Mouse (Mus musculus) lung, adult 2 months (tissue): ENCODE data around the gene Vps52.

ENCODE experiments used
- CTCF ChIP-seq: fragments of 200-500 bp; IDR thresholded peaks from 2 replicates; pipeline ENCODE4 v1.5.1; 2011; ENCODE audit warnings: mild to moderate bottlenecking, low read length, control low read depth; ENCODE audit not compliant: insufficient read depth
- POLR2A ChIP-seq: fragments of 200-500 bp; IDR thresholded peaks from 2 replicates; pipeline ENCODE4 v1.6.1; 2011; ENCODE audit warnings: low read depth, mild to moderate bottlenecking, control low read depth, low read length, borderline replicate concordance; ENCODE audit errors: extremely low read depth

DNA sequence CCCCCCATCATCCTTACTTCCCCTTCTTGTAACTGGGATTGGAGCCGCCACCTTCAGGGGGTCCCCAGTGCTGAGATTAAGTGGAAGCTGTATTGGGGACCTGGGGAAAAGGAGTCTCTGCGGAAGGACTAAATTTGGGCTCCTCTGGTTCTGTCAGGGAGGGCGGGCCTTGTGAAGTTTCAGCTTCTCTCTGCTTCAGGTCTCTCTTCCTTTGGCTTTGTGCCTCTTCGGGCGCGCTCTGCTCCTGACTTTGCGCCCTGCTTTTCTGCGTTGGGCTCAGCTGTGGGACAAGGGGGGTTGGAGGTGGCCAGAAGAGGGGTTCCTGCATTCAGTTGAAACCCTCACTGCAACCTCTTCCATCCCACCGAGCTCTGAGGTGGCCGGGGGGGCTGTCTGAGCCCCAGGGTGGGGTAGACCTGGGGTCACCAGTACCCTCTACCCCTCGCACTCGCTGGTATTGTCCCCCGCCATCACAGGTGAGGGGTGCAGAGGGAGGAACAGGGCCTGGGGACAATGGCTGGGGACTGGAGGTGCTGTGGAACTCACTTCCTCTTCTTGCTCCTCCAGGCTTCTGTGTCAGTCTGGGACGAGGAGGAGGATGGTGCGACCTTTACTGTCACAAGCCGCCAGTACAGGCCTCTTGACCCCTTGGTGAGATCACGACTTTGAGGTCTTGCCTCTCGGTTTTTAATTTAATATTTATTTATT, 24.3 kb upstream of the Vps52 start:
- no peak for TF ChIP-seq POLR2A
- no peak for TF ChIP-seq CTCF
